Mouse (Mus musculus) MEL (cell line): Measurements from ENCODE around the gene Elob. TPM values are rescaled to one million over a fixed set of nuclear protein-coding genes. Genes with fewer than 3 reads are reported as not detected.

Experiments
- DNase-seq: peaks from one replicate; pipeline ENCODE4 v3.0.0; 2011; ENCODE audit warnings: low read depth, low spot score
- H3K27ac ChIP-seq: 2 replicates; pipeline ENCODE4 v1.5.1; 2012; ENCODE audit warnings: low read depth, mild to moderate bottlenecking, control low read depth, low read length, moderate library complexity; ENCODE audit not compliant: control insufficient read depth
- H3K27me3 ChIP-seq, 2 experiments: fragments of 150-350 bp in 1 of 2; sonication (generic) in 1 of 2; 2 replicates each; pipeline ENCODE4 v1.6.1; 2012; ENCODE audit warnings: low read length in 2 of 2, mild to moderate bottlenecking in 2 of 2, improper control_type of control experiment in 1 of 2, moderate library complexity in 1 of 2; ENCODE audit not compliant: insufficient read depth in 2 of 2, control insufficient read depth in 1 of 2
- H3K36me3 ChIP-seq, 2 experiments: 2 replicates each; pipeline ENCODE4 v1.6.1; 2012 to 2014; ENCODE audit warnings: low read length in 2 of 2, improper control_type of control experiment in 1 of 2, inconsistent platforms in 1 of 2, mild to moderate bottlenecking in 1 of 2; ENCODE audit not compliant: insufficient read depth in 2 of 2, control insufficient read depth in 1 of 2
- H3K4me1 ChIP-seq, 2 experiments: fragments of 150-350 bp in 1 of 2; sonication (generic) in 1 of 2; 2 replicates each; pipeline ENCODE4 v1.6.1; 2012; ENCODE audit warnings: low read length in 2 of 2, improper control_type of control experiment in 1 of 2, mild to moderate bottlenecking in 1 of 2; ENCODE audit not compliant: insufficient read depth in 2 of 2, control insufficient read depth in 1 of 2
- H3K4me3 ChIP-seq, 2 experiments: fragments of 150-350 bp in 1 of 2; sonication (generic) in 1 of 2; 2 replicates each; pipeline ENCODE4 v1.5.1; 2012; ENCODE audit warnings: low read depth in 2 of 2, low read length in 2 of 2, mild to moderate bottlenecking in 2 of 2, moderate library complexity in 2 of 2, control low read depth in 1 of 2, improper control_type of control experiment in 1 of 2; ENCODE audit not compliant: control insufficient read depth in 1 of 2, insufficient read depth in 1 of 2
- H3K79me2 ChIP-seq: 2 replicates; pipeline ENCODE4 v1.6.1; 2012; ENCODE audit warnings: mild to moderate bottlenecking, low read length, moderate library complexity; ENCODE audit not compliant: control insufficient read depth, poor library complexity, insufficient read depth
- H3K9ac ChIP-seq: 2 replicates; pipeline ENCODE4 v1.6.1; 2012; ENCODE audit warnings: low read depth, mild to moderate bottlenecking, control low read depth, low read length, moderate library complexity; ENCODE audit not compliant: control insufficient read depth, poor library complexity, severe bottlenecking
- H3K9me3 ChIP-seq: fragments of 150-350 bp; sonication (generic); replicated peaks from 2 replicates; pipeline ENCODE4 v1.6.1; 2012; ENCODE audit warnings: mild to moderate bottlenecking, low read length, improper control_type of control experiment, moderate library complexity; ENCODE audit not compliant: insufficient read depth
- BHLHE40 ChIP-seq: IDR thresholded peaks from 2 replicates; pipeline ENCODE4 v1.6.1; 2012; ENCODE audit warnings: low read depth, mild to moderate bottlenecking, inconsistent platforms, low read length, improper control_type of control experiment, borderline replicate concordance
- CHD1 ChIP-seq: IDR thresholded peaks from 2 replicates; pipeline ENCODE4 v1.6.1; 2012; ENCODE audit warnings: low read depth, mild to moderate bottlenecking, inconsistent platforms, low read length, improper control_type of control experiment
- CHD2 ChIP-seq: IDR thresholded peaks from 2 replicates; pipeline ENCODE4 v1.6.1; 2011; ENCODE audit warnings: low read length, improper control_type of control experiment
- CTCF ChIP-seq, 3 experiments: IDR thresholded peaks in 2 of 3; conservative IDR thresholded peaks in 1 of 3; 2 replicates each; pipeline ENCODE4 v1.5.1; 2011 to 2012; ENCODE audit warnings: low read length in 3 of 3, low read depth in 2 of 3, mild to moderate bottlenecking in 2 of 3, improper control_type of control experiment in 1 of 3, inconsistent platforms in 1 of 3, mixed read lengths in 1 of 3, moderate library complexity in 1 of 3; ENCODE audit not compliant: control insufficient read depth in 1 of 3, insufficient read depth in 1 of 3, poor library complexity in 1 of 3, severe bottlenecking in 1 of 3
- E2F4 ChIP-seq: IDR thresholded peaks from 2 replicates; pipeline ENCODE4 v1.6.1; 2011; ENCODE audit warnings: low read depth, low read length, improper control_type of control experiment, borderline replicate concordance
- ETS1 ChIP-seq: IDR thresholded peaks from 2 replicates; pipeline ENCODE4 v1.6.1; 2012; ENCODE audit warnings: low read depth, mild to moderate bottlenecking, inconsistent platforms, low read length, improper control_type of control experiment, moderate library complexity
- GATA1 ChIP-seq: IDR thresholded peaks from 2 replicates; pipeline ENCODE4 v1.6.1; 2011; ENCODE audit warnings: low read depth, low read length, improper control_type of control experiment
- MAZ ChIP-seq: IDR thresholded peaks from 2 replicates; pipeline ENCODE4 v1.6.1; 2012; ENCODE audit warnings: low read depth, mild to moderate bottlenecking, inconsistent platforms, low read length, improper control_type of control experiment
- MEF2A ChIP-seq: IDR thresholded peaks from 2 replicates; pipeline ENCODE4 v1.6.1; 2014; ENCODE audit warnings: low read depth, mild to moderate bottlenecking, inconsistent platforms, low read length, improper control_type of control experiment; ENCODE audit not compliant: poor library complexity, insufficient replicate concordance, severe bottlenecking; ENCODE audit errors: extremely low read depth
- MYB ChIP-seq: IDR thresholded peaks from 2 replicates; pipeline ENCODE4 v1.6.1; 2011; ENCODE audit warnings: mild to moderate bottlenecking, low read depth, low read length, improper control_type of control experiment
- MYC ChIP-seq: IDR thresholded peaks from 2 replicates; pipeline ENCODE4 v1.6.1; 2011; ENCODE audit warnings: low read depth, mild to moderate bottlenecking, low read length, improper control_type of control experiment, moderate library complexity
- NELFE ChIP-seq: IDR thresholded peaks from 2 replicates; pipeline ENCODE4 v1.6.1; 2011; ENCODE audit warnings: low read depth, low read length, improper control_type of control experiment
- POLR2A ChIP-seq, 2 experiments: IDR thresholded peaks; 2 replicates each; pipeline ENCODE4 v1.6.1; 2011 to 2012; ENCODE audit warnings: low read length in 2 of 2, mild to moderate bottlenecking in 2 of 2, control low read depth in 1 of 2, improper control_type of control experiment in 1 of 2, low read depth in 1 of 2, moderate library complexity in 1 of 2; ENCODE audit not compliant: control insufficient read depth in 1 of 2, insufficient read depth in 1 of 2, poor library complexity in 1 of 2
- POLR2AphosphoS2 ChIP-seq: IDR thresholded peaks from 2 replicates; pipeline ENCODE4 v1.6.1; 2011; ENCODE audit warnings: low read length, improper control_type of control experiment
- POLR2AphosphoS5 ChIP-seq: IDR thresholded peaks from 2 replicates; pipeline ENCODE4 v1.6.1; 2012; ENCODE audit warnings: low read depth, borderline replicate concordance, mild to moderate bottlenecking, inconsistent platforms, low read length, moderate library complexity, mixed read lengths
- RAD21 ChIP-seq: IDR thresholded peaks from 2 replicates; pipeline ENCODE4 v1.6.1; 2011; ENCODE audit warnings: mild to moderate bottlenecking, low read depth, low read length, improper control_type of control experiment
- RCOR1 ChIP-seq: IDR thresholded peaks from 2 replicates; pipeline ENCODE4 v1.6.1; 2012; ENCODE audit warnings: low read depth, mild to moderate bottlenecking, inconsistent platforms, low read length, improper control_type of control experiment
- SMC3 ChIP-seq: IDR thresholded peaks from 2 replicates; pipeline ENCODE4 v1.6.1; 2011; ENCODE audit warnings: low read depth, low read length, improper control_type of control experiment
- TAL1 ChIP-seq: IDR thresholded peaks from 2 replicates; pipeline ENCODE4 v1.6.1; 2012; ENCODE audit warnings: mild to moderate bottlenecking, inconsistent platforms, low read length, moderate library complexity, mixed read lengths
- TBP ChIP-seq: IDR thresholded peaks from 2 replicates; pipeline ENCODE4 v1.8.0; 2011; ENCODE audit warnings: low read depth, low read length, improper control_type of control experiment
- TCF12 ChIP-seq: IDR thresholded peaks from 2 replicates; pipeline ENCODE4 v1.6.1; 2014; ENCODE audit warnings: low read depth, mild to moderate bottlenecking, inconsistent platforms, low read length, improper control_type of control experiment, moderate library complexity
- UBTF ChIP-seq: IDR thresholded peaks from 2 replicates; pipeline ENCODE4 v1.6.1; 2012; ENCODE audit warnings: low read depth, mild to moderate bottlenecking, inconsistent platforms, low read length, improper control_type of control experiment, moderate library complexity, borderline replicate concordance; ENCODE audit not compliant: insufficient read depth
- USF1 ChIP-seq: IDR thresholded peaks from 2 replicates; pipeline ENCODE4 v1.6.1; 2014; ENCODE audit warnings: low read depth, mild to moderate bottlenecking, inconsistent platforms, low read length, improper control_type of control experiment, moderate library complexity
- USF2 ChIP-seq, 2 experiments: IDR thresholded peaks; 2 replicates each; pipeline ENCODE4 v1.6.1; 2011 to 2012; ENCODE audit warnings: improper control_type of control experiment in 2 of 2, low read length in 2 of 2, borderline replicate concordance in 1 of 2, inconsistent platforms in 1 of 2, low read depth in 1 of 2, mild to moderate bottlenecking in 1 of 2; ENCODE audit not compliant: insufficient read depth in 1 of 2
- ZC3H11A ChIP-seq: IDR thresholded peaks from 2 replicates; pipeline ENCODE4 v1.6.1; 2012; ENCODE audit warnings: low read depth, mild to moderate bottlenecking, inconsistent platforms, low read length, improper control_type of control experiment
- ZKSCAN1 ChIP-seq: IDR thresholded peaks from 2 replicates; pipeline ENCODE4 v1.6.1; 2012; ENCODE audit warnings: low read depth, mild to moderate bottlenecking, inconsistent platforms, low read length, improper control_type of control experiment, moderate library complexity
- ZMIZ1 ChIP-seq: IDR thresholded peaks from 2 replicates; pipeline ENCODE4 v1.6.1; 2012; ENCODE audit warnings: low read depth, mild to moderate bottlenecking, inconsistent platforms, low read length, improper control_type of control experiment, moderate library complexity
- ZNF384 ChIP-seq: IDR thresholded peaks from 2 replicates; pipeline ENCODE4 v1.6.1; 2012; ENCODE audit warnings: low read depth, mild to moderate bottlenecking, inconsistent platforms, low read length, improper control_type of control experiment
- polyA plus RNA-seq, 2 experiments: library from polyadenylated mRNA; stranded (reverse) in 1 of 2; unstranded in 1 of 2; fragments of >175 nt in 1 of 2; fragments of >200 nt in 1 of 2; gene quantifications; 2 replicates each; pipeline versions ENCODE4 v1.2.1 to v1.2.4; 2012; ENCODE audit warnings: low replicate concordance in 2 of 2, low read depth in 1 of 2; ENCODE audit not compliant: insufficient read length in 2 of 2, insufficient read depth in 1 of 2, missing spikeins in 1 of 2
- total RNA-seq: library from RNA; depleted of rRNA; stranded (reverse); fragments of 300-350 nt; gene quantifications from 2 replicates; pipeline ENCODE4 v1.2.3, GENCODE M21; 2012

Gene Elob
- total and polyA plus RNA-seq, 3 experiments: 453 to 609 TPM; not detected in 1

GRCm38 (mm10) chr17:23791079-23791357 lies 37.9 kb downstream of the Elob start:
- Histone ChIP-seq H3K27ac (no peak overlapping the region), H3K79me2 (no peaks in the 10 kb centered on the region), H3K9ac (no peak overlapping the region), H3K27me3 (peaks cover 0 to 2% of the 10 kb centered on the region in 2 experiments; a peak in 1 of 4 replicates), H3K36me3 (peaks cover 0 to 4% of the 10 kb centered on the region in 2 experiments; a peak in 2 of 4 replicates), H3K4me3 (no peak overlapping the region), H3K9me3 (no peaks in the 10 kb centered on the region), H3K4me1 (peaks cover 0 to 6% of the 10 kb centered on the region in 2 experiments; a peak in 2 of 4 replicates)
- TF ChIP-seq BHLHE40 (no peak), SMC3 (no peak), ZC3H11A (no peak), CHD1 (no peak), POLR2AphosphoS5 (no peak), E2F4 (no peak), NELFE (no peak), ZNF384 (no peak), USF1 (no peak), CHD2 (no peak), POLR2A (IDR thresholded peaks at IDR 0.05; ENCODE audit: control insufficient read depth in 1 of 2, insufficient read depth in 1 of 2, low read depth in 1 of 2, low read length in 2 of 2, poor library complexity in 1 of 2) (no peak), MYB (no peak), GATA1 (no peak), RAD21 (no peak), CTCF (IDR thresholded peaks at IDR 0.05 in 2 of 3, conservative IDR thresholded peaks at IDR 0.05 in 1 of 3; ENCODE audit: control insufficient read depth in 1 of 3, insufficient read depth in 1 of 3, low read depth in 2 of 3, low read length in 3 of 3, poor library complexity in 1 of 3, severe bottlenecking in 1 of 3) (no peak), ZMIZ1 (no peak)
- DNase-seq: no peak

- Histone ChIP-seq H3K9ac (no peak within 1 kb of the TSS), H3K4me1 (peaks cover 0 to 6% of the 10 kb centered on the region in 2 experiments; a peak in 2 of 4 replicates), H3K27ac (no peak within 1 kb of the TSS), H3K4me3 (no peak within 1 kb of the TSS), H3K27me3 (peaks cover 0 to 2% of the 10 kb centered on the region in 2 experiments; a peak in 1 of 4 replicates), H3K79me2 (no peaks in the 10 kb centered on the region), H3K36me3 (peaks cover 0 to 4% of the 10 kb centered on the region in 2 experiments; a peak in 2 of 4 replicates), H3K9me3 (no peaks in the 10 kb centered on the region)
- TF ChIP-seq ZMIZ1: no peak
- no peak for TF ChIP-seq POLR2AphosphoS5
- TF ChIP-seq CHD2: no peak
- no peak for TF ChIP-seq RAD21
- no peak for TF ChIP-seq ETS1
- TF ChIP-seq USF2 (IDR thresholded peaks at IDR 0.05; ENCODE audit: borderline replicate concordance in 1 of 2, insufficient read depth in 1 of 2, low read depth in 1 of 2, low read length in 2 of 2): no peak
- no peak for TF ChIP-seq MEF2A
- TF ChIP-seq UBTF: no peak
- no peak for TF ChIP-seq ZC3H11A
- no peak for TF ChIP-seq ZKSCAN1
- TF ChIP-seq TCF12: no peak
- no peak for TF ChIP-seq CTCF (IDR thresholded peaks at IDR 0.05 in 2 of 3, conservative IDR thresholded peaks at IDR 0.05 in 1 of 3; ENCODE audit: control insufficient read depth in 1 of 3, insufficient read depth in 1 of 3, low read depth in 2 of 3, low read length in 3 of 3, poor library complexity in 1 of 3, severe bottlenecking in 1 of 3)
- no peak for TF ChIP-seq NELFE
- TF ChIP-seq RCOR1: no peak
- no peak for TF ChIP-seq TBP
- no peak for TF ChIP-seq SMC3
- no peak for TF ChIP-seq MAZ
- TF ChIP-seq MYC: no peak
- no peak for TF ChIP-seq TAL1
- TF ChIP-seq POLR2AphosphoS2: no peak
- DNase-seq: no peak
These were observed 38.5 kb downstream of the Elob start, which contains the start of gene Srrm2 for GRCm38 (mm10) chr17:23790269-23791078. Gene Srrm2, plus strand, starts transcription at chr17:23790532.
